Mouse (Mus musculus) cerebellum, adult 11-12 months (tissue): ENCODE measurements around the gene Gpn2.

Experiments used
- DNase-seq: peaks from one replicate; pipeline ENCODE4 v3.0.0; 2022

Gene Gpn2

GRCm38 (mm10) chr4:133626621-133627020 lies 42.5 kb downstream of the Gpn2 start:
- DNase-seq, result no peak

GRCm38 (mm10) chr4:133627039-133627438 lies 42.9 kb downstream of the Gpn2 start:
- peak; percentile 86 for DNase-seq

GRCm38 (mm10) chr4:133628517-133628916 lies 44.4 kb downstream of the Gpn2 start:
- DNase-seq, result no peak

- no peak for DNase-seq
Observed at GRCm38 (mm10) chr4:133629191-133629590, 45.0 kb downstream of the Gpn2 start.

GRCm38 (mm10) chr4:133630326-133630920 lies 46.3 kb downstream of the Gpn2 start:
- peak; percentile 78 for DNase-seq

GRCm38 (mm10) chr4:133631071-133631768 lies 47.1 kb downstream of the Gpn2 start:
- no peak for DNase-seq

GRCm38 (mm10) chr4:133631769-133632411 lies 47.7 kb downstream of the Gpn2 start:
- peak; percentile 56 for DNase-seq

GRCm38 (mm10) chr4:133632483-133633327 lies 48.5 kb downstream of the Gpn2 start:
- no peak for DNase-seq

- peak; percentile 88 for DNase-seq
Observed at GRCm38 (mm10) chr4:133633332-133634042, 49.3 kb downstream of the Gpn2 start.

GRCm38 (mm10) chr4:133634043-133634410 lies 49.9 kb downstream of the Gpn2 start:
- no peak for DNase-seq
